Mouse (Mus musculus) layer of hippocampus, adult 8-10 months (tissue): ENCODE data around the gene Chst8. TPM values are rescaled to one million over a fixed set of nuclear protein-coding genes. Genes with fewer than 3 reads are reported as not detected.

Experiments
- DNase-seq, 2 experiments: peaks; one replicate each; pipeline ENCODE4 v3.0.0; 2022; ENCODE audit warnings: low spot score in 2 of 2
- total RNA-seq, 4 experiments: library from RNA; stranded (reverse); gene quantifications; 2 replicates each; pipeline ENCODE4 v1.2.4; 2022

The Chst8 gene
- total RNA-seq, 4 experiments from 2014 or later = 28.5 to 37.0 (median 32.7) TPM

GRCm38 (mm10) chr7:34639798-34640197 is 172.7 kb downstream of the Chst8 start:
- DNase-seq = no peak

GRCm38 (mm10) chr7:34636661-34637060 is 175.8 kb downstream of the Chst8 start:
- DNase-seq = no peak

GRCm38 (mm10) chr7:34632966-34633742 is 179.4 kb downstream of the Chst8 start:
- no peak for DNase-seq

- DNase-seq = peak; percentile 46 to 53
These were observed 182.1 kb downstream of the Chst8 start for GRCm38 (mm10) chr7:34630211-34631085.

GRCm38 (mm10) chr7:34629702-34630210 is 182.8 kb downstream of the Chst8 start:
- DNase-seq = no peak

Other genes starting within 250 kb of the Chst8 start
- 10 to 100 TPM; 11.7 to 14.9 (median 12.8) TPM for gene Kctd15, start 156.0 kb downstream of the Chst8 start, total RNA-seq
- 10 to 100 TPM; 31.5 to 40.8 (median 37.0) TPM for gene Pepd, start 99.7 kb upstream of the Chst8 start, total RNA-seq
- 10 to 100 TPM; 31.5 to 42.0 (median 36.7) TPM for gene Cebpg, start 243.9 kb upstream of the Chst8 start, total RNA-seq